In the genomic region with DNA sequence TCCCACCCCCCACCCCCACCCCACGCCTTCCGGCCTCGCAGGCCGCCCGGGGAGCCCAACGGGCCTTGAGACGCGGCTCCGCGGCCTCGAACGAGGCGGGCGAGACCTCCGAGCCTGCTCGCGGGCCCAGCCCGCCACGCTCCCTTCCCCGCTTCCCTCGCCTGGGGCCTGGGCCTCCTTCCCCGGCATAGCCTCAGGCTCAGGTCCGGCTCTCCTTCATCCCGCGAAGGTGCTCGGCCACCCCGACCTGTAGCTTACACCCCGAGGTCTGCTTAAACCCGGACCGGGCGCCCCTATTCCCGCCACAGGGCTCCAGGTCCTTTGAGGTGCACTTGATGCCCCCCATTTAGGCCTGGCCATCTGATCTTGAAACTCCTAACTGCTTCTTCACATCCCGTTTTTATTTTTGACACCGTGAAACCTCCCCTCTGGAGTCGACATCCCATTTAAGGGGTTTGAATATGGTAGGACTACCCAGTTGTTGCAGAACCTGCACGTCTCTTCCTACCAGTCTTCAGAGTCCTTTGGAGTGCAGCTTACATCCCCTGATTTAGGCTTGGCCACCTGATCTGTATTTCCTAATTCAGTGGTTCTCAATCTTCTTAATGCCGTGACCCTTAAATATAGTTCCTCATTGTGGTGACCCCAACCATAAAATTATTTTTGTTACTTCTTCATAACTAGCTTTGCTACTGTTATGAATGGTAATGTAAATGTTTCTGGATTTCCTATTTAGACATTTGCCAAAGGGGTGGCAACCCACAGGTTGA, we compare ENCODE assay signal across 8 mouse cellular contexts. TPM values are rescaled to one million over a fixed set of nuclear protein-coding genes. Genes with fewer than 3 reads are reported as not detected.
DNase-seq lines count a peak whose midpoint lies in the region; ATAC-seq and TF ChIP-seq lines count a peak whose summit lies in the region.

No protein-coding gene starts in this region.

- 1% methylated on average over 36 of the region's 37 CpGs for WGBS in heart, embryonic 16.5 days
- under 1% methylated on average over 37 of the region's 37 CpGs for WGBS in liver, embryonic 14.5 days (ENCODE audit: insufficient replicate concordance)
- WGBS in small intestine, adult 2 months = under 1% methylated on average over 37 of the region's 37 CpGs

- H3K9me3 ChIP-seq in heart, embryonic 16.5 days (replicated peaks; ENCODE audit: control insufficient read depth, low read length) = no peaks in the 10 kb centered on the region
- no peaks in the 10 kb centered on the region for H3K9me3 ChIP-seq in liver, embryonic 14.5 days (ENCODE audit: control insufficient read depth, low read length)

- no peak for TF ChIP-seq POLR2A in small intestine, adult 2 months (IDR thresholded peaks at IDR 0.05; ENCODE audit: low read depth, low read length)

- no peak for TF ChIP-seq EP300 in liver, embryonic 14.5 days (IDR thresholded peaks at IDR 0.05; ENCODE audit: low read depth)

- no peak for TF ChIP-seq CTCF in liver, embryonic 14.5 days (IDR thresholded peaks at IDR 0.05; ENCODE audit: low read depth)
- no peak for TF ChIP-seq CTCF in small intestine, adult 2 months (IDR thresholded peaks at IDR 0.05; ENCODE audit: extremely low read depth, insufficient read length, insufficient replicate concordance, low read depth, low read length)

- peak; percentile 32 for DNase-seq in adrenal gland, postnatal 25 days
- no peak for DNase-seq in adrenal gland, postnatal 14 days
- peak; percentile 23 for DNase-seq in right cerebral cortex, postnatal 14 days
- no peak for DNase-seq in right cerebral cortex, adult 2 months (ENCODE audit: low spot score in 2 of 2)
- DNase-seq in liver, embryonic 14.5 days (ENCODE audit: low read depth in 3 of 3, low spot score in 3 of 3) = no peak
- no peak for DNase-seq in urinary bladder, postnatal 10 days (ENCODE audit: low spot score)

- H3K36me3 ChIP-seq in heart, embryonic 16.5 days (ENCODE audit: control insufficient read depth, insufficient read depth) = peaks cover 7% of the 10 kb centered on the region; the same call in 1 of the 2 replicates
- peaks cover 20% of the 10 kb centered on the region for H3K36me3 ChIP-seq in liver, embryonic 14.5 days (replicated peaks; ENCODE audit: control insufficient read depth, insufficient read depth, low read depth)
- peaks cover 4% of the 10 kb centered on the region for H3K36me3 ChIP-seq in small intestine, adult 2 months (ENCODE audit: control insufficient read depth, insufficient read depth, low read length)

- H3K27ac ChIP-seq in heart, embryonic 16.5 days (ENCODE audit: low read length) = peak overlapping the region; percentile 80
- H3K27ac ChIP-seq in liver, embryonic 14.5 days = peak overlapping the region; percentile 66
- 0 out of 2 replicates have a peak overlapping the region, but pooled peaks have one; percentile 34 for H3K27ac ChIP-seq in small intestine, adult 2 months (ENCODE audit: insufficient read depth, low read depth, low read length)

- no peaks in the 10 kb centered on the region for H3K27me3 ChIP-seq in heart, embryonic 16.5 days (ENCODE audit: control insufficient read depth, insufficient read depth, low read length)
- no peaks in the 10 kb centered on the region for H3K27me3 ChIP-seq in liver, embryonic 14.5 days (ENCODE audit: control insufficient read depth, insufficient read depth, low read length)
- no peaks in the 10 kb centered on the region for H3K27me3 ChIP-seq in small intestine, adult 2 months (ENCODE audit: control insufficient read depth, insufficient read depth, low read length)

- ATAC-seq in heart, embryonic 16.5 days (replicated peaks; ENCODE audit: extremely low read depth, insufficient read depth, low FRiP score) = peak; percentile 10
- no peak; the same call in 1 of the 2 replicates for ATAC-seq in liver, embryonic 14.5 days (ENCODE audit: insufficient read depth)

- peak overlapping the region; percentile 79 for H3K4me2 ChIP-seq in heart, embryonic 16.5 days (ENCODE audit: low read depth, low read length)
- peak overlapping the region; percentile 66 for H3K4me2 ChIP-seq in liver, embryonic 14.5 days (ENCODE audit: low read depth)

- peaks cover 11% of the 10 kb centered on the region for H3K4me1 ChIP-seq in heart, embryonic 16.5 days (ENCODE audit: control insufficient read depth, insufficient read depth, low read length)
- H3K4me1 ChIP-seq in liver, embryonic 14.5 days (replicated peaks; ENCODE audit: control insufficient read depth in 2 of 2, insufficient read depth in 2 of 2, low read length in 1 of 2) = peaks cover 10 to 15% of the 10 kb centered on the region in 2 experiments
- no peaks in the 10 kb centered on the region for H3K4me1 ChIP-seq in small intestine, adult 2 months (ENCODE audit: control insufficient read depth, insufficient read depth, insufficient read length, low read length)

- peak overlapping the region; percentile 88 for H3K9ac ChIP-seq in heart, embryonic 16.5 days (ENCODE audit: low read length)
- peak overlapping the region; percentile 98 for H3K9ac ChIP-seq in liver, embryonic 14.5 days (replicated peaks)

- H3K4me3 ChIP-seq in heart, embryonic 16.5 days (ENCODE audit: low read length) = peak overlapping the region; percentile 66
- H3K4me3 ChIP-seq in liver, embryonic 14.5 days (ENCODE audit: insufficient read depth in 1 of 2, low read depth in 2 of 2, low read length in 2 of 2) = peak overlapping the region; percentile 71 to 94
- H3K4me3 ChIP-seq in small intestine, adult 2 months (ENCODE audit: low read depth, low read length) = peak overlapping the region; percentile 81

RNA-seq across cellular contexts. Expression of gene Ranbp3, which starts 0.7 kb away (rescaled TPM):
- total RNA-seq in adrenal gland, postnatal 25 days (2021) = 79.7 and 80.3 TPM in 2 replicates
- 59.4 and 63.8 TPM in 2 replicates for total RNA-seq in adrenal gland, postnatal 14 days (2021)
- 63.1 and 64.3 TPM in 2 replicates for polyA plus RNA-seq in heart, embryonic 16.5 days (2015; fragmentation: Nextera tagmentation; extraction: Ambion mirVana)
- 40.9 and 42.9 TPM in 2 replicates for polyA plus RNA-seq in liver, embryonic 14.5 days (2012; rRNA removed)
- 34.2 and 37.2 TPM in 2 replicates for polyA plus RNA-seq in liver, embryonic 14.5 days (2014; fragmentation: Nextera tagmentation; extraction: Ambion mirVana)
- polyA plus RNA-seq in small intestine, adult 2 months (2012; rRNA removed) = 37.2 and 65.1 TPM in 2 replicates

RNA-seq across cellular contexts. Expression of gene Ndufa11, which starts 43.7 kb away (rescaled TPM):
- total RNA-seq in adrenal gland, postnatal 25 days (2021) = 248 and 277 TPM in 2 replicates
- 382 and 386 TPM in 2 replicates for total RNA-seq in adrenal gland, postnatal 14 days (2021)
- polyA plus RNA-seq in heart, embryonic 16.5 days (2015; fragmentation: Nextera tagmentation; extraction: Ambion mirVana) = 1,043 and 1,129 TPM in 2 replicates
- 119 and 215 TPM in 2 replicates for polyA plus RNA-seq in liver, embryonic 14.5 days (2012; rRNA removed)
- 276 and 284 TPM in 2 replicates for polyA plus RNA-seq in liver, embryonic 14.5 days (2014; fragmentation: Nextera tagmentation; extraction: Ambion mirVana)
- 662 and 1,009 TPM in 2 replicates for polyA plus RNA-seq in small intestine, adult 2 months (2012; rRNA removed)

RNA-seq across cellular contexts. Expression of gene Vmac, which starts 44.0 kb away (rescaled TPM):
- total RNA-seq in adrenal gland, postnatal 25 days (2021) = 27.1 and 29.1 TPM in 2 replicates
- 22.3 and 23.9 TPM in 2 replicates for total RNA-seq in adrenal gland, postnatal 14 days (2021)
- 12.8 and 14.6 TPM in 2 replicates for polyA plus RNA-seq in heart, embryonic 16.5 days (2015; fragmentation: Nextera tagmentation; extraction: Ambion mirVana)
- polyA plus RNA-seq in liver, embryonic 14.5 days (2012; rRNA removed) = 2.8 and 3.3 TPM in 2 replicates
- 3.1 and 3.2 TPM in 2 replicates for polyA plus RNA-seq in liver, embryonic 14.5 days (2014; fragmentation: Nextera tagmentation; extraction: Ambion mirVana)
- 13.2 and 18.0 TPM in 2 replicates for polyA plus RNA-seq in small intestine, adult 2 months (2012; rRNA removed)

RNA-seq across cellular contexts. Expression of gene Catsperd, which starts 45.9 kb away (rescaled TPM):
- total RNA-seq in adrenal gland, postnatal 25 days (2021) = 3.2 and 4.0 TPM in 2 replicates
- total RNA-seq in adrenal gland, postnatal 14 days (2021) = 1.8 and 2.0 TPM in 2 replicates
- polyA plus RNA-seq in heart, embryonic 16.5 days (2015; fragmentation: Nextera tagmentation; extraction: Ambion mirVana) = 0.29 and 0.31 TPM in 2 replicates
- 0.33 and 0.45 TPM in 2 replicates for polyA plus RNA-seq in liver, embryonic 14.5 days (2012; rRNA removed)
- polyA plus RNA-seq in liver, embryonic 14.5 days (2014; fragmentation: Nextera tagmentation; extraction: Ambion mirVana) = 0.39 and 0.54 TPM in 2 replicates
- 0.09 and 0.25 TPM in 2 replicates for polyA plus RNA-seq in small intestine, adult 2 months (2012; rRNA removed)

RNA-seq across cellular contexts. Expression of gene Lonp1, which starts 47.1 kb away (rescaled TPM):
- 540 and 560 TPM in 2 replicates for total RNA-seq in adrenal gland, postnatal 25 days (2021)
- 332 and 338 TPM in 2 replicates for total RNA-seq in adrenal gland, postnatal 14 days (2021)
- 60.7 and 62.5 TPM in 2 replicates for polyA plus RNA-seq in heart, embryonic 16.5 days (2015; fragmentation: Nextera tagmentation; extraction: Ambion mirVana)
- 38.5 and 46.3 TPM in 2 replicates for polyA plus RNA-seq in liver, embryonic 14.5 days (2012; rRNA removed)
- 28.8 and 36.9 TPM in 2 replicates for polyA plus RNA-seq in liver, embryonic 14.5 days (2014; fragmentation: Nextera tagmentation; extraction: Ambion mirVana)
- polyA plus RNA-seq in small intestine, adult 2 months (2012; rRNA removed) = 31.1 and 55.7 TPM in 2 replicates

Comparison
In these comparisons a context has a peak if more than half of its experiments do, and no peak if none do; other contexts are left out.
1. DNase-seq: peak in adrenal gland, postnatal 25 days (single experiment) and right cerebral cortex, postnatal 14 days (single experiment); none in adrenal gland, postnatal 14 days (single experiment), right cerebral cortex, adult 2 months (0 of 2), liver, embryonic 14.5 days (0 of 3) and urinary bladder, postnatal 10 days (single experiment).
2. Peak in every context shown above with its lines, with median percentiles within 50 percentile points of each other: H3K27ac ChIP-seq and H3K4me3 ChIP-seq.